Mouse (Mus musculus): ENCODE results near the gene Ankrd23.

GRCm38 (mm10) chr1:36582211-36582610 is 45.5 kb upstream of the Ankrd23 start:
- TF ChIP-seq CTCF (IDR thresholded peaks at IDR 0.05; ENCODE audit: low read depth) (no peak), EP300 (IDR thresholded peaks at IDR 0.05; ENCODE audit: low read depth) (no peak)
